Mouse (Mus musculus): ENCODE results near the gene Gm28038. TPM values are rescaled to one million over a fixed set of nuclear protein-coding genes. Genes with fewer than 3 reads are reported as not detected.

The Gm28038 gene
- polyA plus RNA-seq, 1 experiment from 2014 or later, result not detected

- Histone ChIP-seq H3K36me3 (replicated peaks; ENCODE audit: control insufficient read depth, insufficient read depth, low read depth, low read length) (peaks cover 22% of the 10 kb centered on the region), H3K4me1 (ENCODE audit: control insufficient read depth, insufficient read depth, low read length) (no peaks in the 10 kb centered on the region), H3K27me3 (ENCODE audit: control insufficient read depth, insufficient read depth, low read length) (no peaks in the 10 kb centered on the region), H3K9me3 (replicated peaks; ENCODE audit: control insufficient read depth, low read length) (no peaks in the 10 kb centered on the region), H3K4me2 (ENCODE audit: low read depth, low read length) (no peak overlapping the region), H3K27ac (replicated peaks; ENCODE audit: low read depth, low read length) (no peak overlapping the region), H3K4me3 (ENCODE audit: low read depth, low read length) (no peak overlapping the region), H3K9ac (replicated peaks; ENCODE audit: low read length) (no peak overlapping the region)
- ATAC-seq (replicated peaks; ENCODE audit: insufficient number of reproducible peaks, low FRiP score, low TSS enrichment, low read depth) (no peak), DNase-seq (ENCODE audit: low spot score) (no peak)
- WGBS, result 94% methylated on average over 7 of the region's 7 CpGs
Measured at GRCm38 (mm10) chr2:30327276-30327675, 46.4 kb downstream of the Gm28038 start.

- H3K36me3 ChIP-seq (replicated peaks; ENCODE audit: control insufficient read depth, insufficient read depth, low read depth, low read length), result peaks cover 18% of the 10 kb centered on the region
- H3K4me3 ChIP-seq (ENCODE audit: low read depth, low read length), result no peak overlapping the region
- no peaks in the 10 kb centered on the region for H3K9me3 ChIP-seq (replicated peaks; ENCODE audit: control insufficient read depth, low read length)
- no peak overlapping the region for H3K9ac ChIP-seq (replicated peaks; ENCODE audit: low read length)
- DNase-seq (ENCODE audit: low spot score) (no peak), ATAC-seq (replicated peaks; ENCODE audit: insufficient number of reproducible peaks, low FRiP score, low TSS enrichment, low read depth) (no peak)
- H3K27me3 ChIP-seq (ENCODE audit: control insufficient read depth, insufficient read depth, low read length), result no peaks in the 10 kb centered on the region
- no peak overlapping the region for H3K27ac ChIP-seq (replicated peaks; ENCODE audit: low read depth, low read length)
- WGBS, result 90% methylated on average over 3 of the region's 3 CpGs
- no peak overlapping the region for H3K4me2 ChIP-seq (ENCODE audit: low read depth, low read length)
- no peaks in the 10 kb centered on the region for H3K4me1 ChIP-seq (ENCODE audit: control insufficient read depth, insufficient read depth, low read length)
Measured at GRCm38 (mm10) chr2:30328791-30329190, 47.9 kb downstream of the Gm28038 start.

GRCm38 (mm10) chr2:30335324-30335723, 54.5 kb downstream of the Gm28038 start:
- Histone ChIP-seq H3K4me3 (ENCODE audit: low read depth, low read length) (no peak overlapping the region), H3K4me2 (ENCODE audit: low read depth, low read length) (no peak overlapping the region), H3K9ac (replicated peaks; ENCODE audit: low read length) (no peak overlapping the region), H3K36me3 (replicated peaks; ENCODE audit: control insufficient read depth, insufficient read depth, low read depth, low read length) (peaks cover 28% of the 10 kb centered on the region), H3K9me3 (replicated peaks; ENCODE audit: control insufficient read depth, low read length) (no peaks in the 10 kb centered on the region), H3K4me1 (ENCODE audit: control insufficient read depth, insufficient read depth, low read length) (no peaks in the 10 kb centered on the region), H3K27me3 (ENCODE audit: control insufficient read depth, insufficient read depth, low read length) (no peaks in the 10 kb centered on the region), H3K27ac (replicated peaks; ENCODE audit: low read depth, low read length) (no peak overlapping the region)
- DNase-seq (ENCODE audit: low spot score) (no peak), ATAC-seq (replicated peaks; ENCODE audit: insufficient number of reproducible peaks, low FRiP score, low TSS enrichment, low read depth) (no peak)
- WGBS, result 95% methylated on average over 2 of the region's 2 CpGs

- DNase-seq (ENCODE audit: low spot score), result no peak
- Histone ChIP-seq H3K27ac (replicated peaks; ENCODE audit: low read depth, low read length) (no peak overlapping the region), H3K9ac (replicated peaks; ENCODE audit: low read length) (no peak overlapping the region), H3K9me3 (replicated peaks; ENCODE audit: control insufficient read depth, low read length) (no peaks in the 10 kb centered on the region), H3K4me2 (ENCODE audit: low read depth, low read length) (no peak overlapping the region), H3K36me3 (replicated peaks; ENCODE audit: control insufficient read depth, insufficient read depth, low read depth, low read length) (peaks cover 21% of the 10 kb centered on the region), H3K27me3 (ENCODE audit: control insufficient read depth, insufficient read depth, low read length) (no peaks in the 10 kb centered on the region), H3K4me1 (ENCODE audit: control insufficient read depth, insufficient read depth, low read length) (no peaks in the 10 kb centered on the region), H3K4me3 (ENCODE audit: low read depth, low read length) (no peak overlapping the region)
- 87% methylated on average over 16 of the region's 16 CpGs for WGBS
- ATAC-seq (replicated peaks; ENCODE audit: insufficient number of reproducible peaks, low FRiP score, low TSS enrichment, low read depth), result no peak
Measured at GRCm38 (mm10) chr2:30336174-30336915, 55.5 kb downstream of the Gm28038 start.

- no peaks in the 10 kb centered on the region for H3K9me3 ChIP-seq (replicated peaks; ENCODE audit: control insufficient read depth, low read length)
- peaks cover 21% of the 10 kb centered on the region for H3K36me3 ChIP-seq (replicated peaks; ENCODE audit: control insufficient read depth, insufficient read depth, low read depth, low read length)
- no peaks in the 10 kb centered on the region for H3K27me3 ChIP-seq (ENCODE audit: control insufficient read depth, insufficient read depth, low read length)
- DNase-seq (ENCODE audit: low spot score) (no peak), ATAC-seq (replicated peaks; ENCODE audit: insufficient number of reproducible peaks, low FRiP score, low TSS enrichment, low read depth) (no peak)
- H3K4me3 ChIP-seq (ENCODE audit: low read depth, low read length), result no peak overlapping the region
- H3K27ac ChIP-seq (replicated peaks; ENCODE audit: low read depth, low read length), result no peak overlapping the region
- no peak overlapping the region for H3K4me2 ChIP-seq (ENCODE audit: low read depth, low read length)
- WGBS, result 88% methylated on average over 12 of the region's 12 CpGs
- no peaks in the 10 kb centered on the region for H3K4me1 ChIP-seq (ENCODE audit: control insufficient read depth, insufficient read depth, low read length)
- H3K9ac ChIP-seq (replicated peaks; ENCODE audit: low read length), result no peak overlapping the region
Measured at GRCm38 (mm10) chr2:30337179-30337578, 56.3 kb downstream of the Gm28038 start.

GRCm38 (mm10) chr2:30342061-30342460, 61.2 kb downstream of the Gm28038 start:
- Histone ChIP-seq H3K36me3 (replicated peaks; ENCODE audit: control insufficient read depth, insufficient read depth, low read depth, low read length) (peaks cover 28% of the 10 kb centered on the region), H3K27me3 (ENCODE audit: control insufficient read depth, insufficient read depth, low read length) (no peaks in the 10 kb centered on the region), H3K4me3 (ENCODE audit: low read depth, low read length) (no peak overlapping the region), H3K27ac (replicated peaks; ENCODE audit: low read depth, low read length) (no peak overlapping the region), H3K4me1 (ENCODE audit: control insufficient read depth, insufficient read depth, low read length) (no peaks in the 10 kb centered on the region), H3K4me2 (ENCODE audit: low read depth, low read length) (no peak overlapping the region), H3K9me3 (replicated peaks; ENCODE audit: control insufficient read depth, low read length) (no peaks in the 10 kb centered on the region), H3K9ac (replicated peaks; ENCODE audit: low read length) (no peak overlapping the region)
- DNase-seq (ENCODE audit: low spot score), result no peak
- no peak for ATAC-seq (replicated peaks; ENCODE audit: insufficient number of reproducible peaks, low FRiP score, low TSS enrichment, low read depth)
- WGBS, result 84% methylated on average over 3 of the region's 3 CpGs

GRCm38 (mm10) chr2:30342544-30342943, 61.7 kb downstream of the Gm28038 start:
- no peak overlapping the region for H3K4me2 ChIP-seq (ENCODE audit: low read depth, low read length)
- 92% methylated on average over 7 of the region's 7 CpGs for WGBS
- peaks cover 28% of the 10 kb centered on the region for H3K36me3 ChIP-seq (replicated peaks; ENCODE audit: control insufficient read depth, insufficient read depth, low read depth, low read length)
- H3K9me3 ChIP-seq (replicated peaks; ENCODE audit: control insufficient read depth, low read length), result no peaks in the 10 kb centered on the region
- H3K4me3 ChIP-seq (ENCODE audit: low read depth, low read length), result no peak overlapping the region
- H3K27me3 ChIP-seq (ENCODE audit: control insufficient read depth, insufficient read depth, low read length), result no peaks in the 10 kb centered on the region
- no peaks in the 10 kb centered on the region for H3K4me1 ChIP-seq (ENCODE audit: control insufficient read depth, insufficient read depth, low read length)
- no peak for ATAC-seq (replicated peaks; ENCODE audit: insufficient number of reproducible peaks, low FRiP score, low TSS enrichment, low read depth)
- DNase-seq (ENCODE audit: low spot score), result no peak
- H3K9ac ChIP-seq (replicated peaks; ENCODE audit: low read length), result no peak overlapping the region
- H3K27ac ChIP-seq (replicated peaks; ENCODE audit: low read depth, low read length), result no peak overlapping the region

- Histone ChIP-seq H3K9me3 (replicated peaks; ENCODE audit: control insufficient read depth, low read length) (no peaks in the 10 kb centered on the region), H3K4me1 (ENCODE audit: control insufficient read depth, insufficient read depth, low read length) (no peaks in the 10 kb centered on the region), H3K9ac (replicated peaks; ENCODE audit: low read length) (no peak overlapping the region), H3K36me3 (replicated peaks; ENCODE audit: control insufficient read depth, insufficient read depth, low read depth, low read length) (peaks cover 28% of the 10 kb centered on the region), H3K27ac (replicated peaks; ENCODE audit: low read depth, low read length) (no peak overlapping the region), H3K27me3 (ENCODE audit: control insufficient read depth, insufficient read depth, low read length) (no peaks in the 10 kb centered on the region), H3K4me2 (ENCODE audit: low read depth, low read length) (no peak overlapping the region), H3K4me3 (ENCODE audit: low read depth, low read length) (no peak overlapping the region)
- ATAC-seq (replicated peaks; ENCODE audit: insufficient number of reproducible peaks, low FRiP score, low TSS enrichment, low read depth) (no peak), DNase-seq (ENCODE audit: low spot score) (no peak)
- WGBS, result 87% methylated on average over 14 of the region's 14 CpGs
Measured at GRCm38 (mm10) chr2:30343601-30344137, 62.8 kb downstream of the Gm28038 start.
